Mouse (Mus musculus): Measurements from ENCODE around the gene Fut1.

GRCm38 (mm10) chr7:45645591-45645971, 28.5 kb downstream of the Fut1 start:
- no peak for TF ChIP-seq POLR2A (IDR thresholded peaks at IDR 0.05; ENCODE audit: control insufficient read depth, extremely low read depth, insufficient read depth, low read length, poor library complexity)
- TF ChIP-seq CTCF (IDR thresholded peaks at IDR 0.05; ENCODE audit: borderline replicate concordance, control insufficient read depth, extremely low read depth, insufficient read depth, low read length, poor library complexity) = no peak
